Mouse (Mus musculus) adrenal gland, adult 18-20 months (tissue): ENCODE data around the gene Epha3. TPM values are rescaled to one million over a fixed set of nuclear protein-coding genes. Genes with fewer than 3 reads are reported as not detected.

Experiments
- DNase-seq, 2 experiments: peaks; one replicate each; pipeline ENCODE4 v3.0.0; 2021 to 2022; ENCODE audit warnings: low spot score in 2 of 2
- total RNA-seq, 2 experiments: library from RNA; stranded (reverse); gene quantifications; 1 replicate in 1 of 2; 2 replicates in 1 of 2; pipeline ENCODE4 v1.2.3; 2021

Gene Epha3
- total RNA-seq, 2 experiments from 2014 or later = 0.73 to 1.1 TPM

GRCm38 (mm10) chr16:63792084-63792483 is 71.9 kb downstream of the Epha3 start:
- DNase-seq = no peak

GRCm38 (mm10) chr16:63783544-63783943 is 80.4 kb downstream of the Epha3 start:
- DNase-seq = no peak

DNA sequence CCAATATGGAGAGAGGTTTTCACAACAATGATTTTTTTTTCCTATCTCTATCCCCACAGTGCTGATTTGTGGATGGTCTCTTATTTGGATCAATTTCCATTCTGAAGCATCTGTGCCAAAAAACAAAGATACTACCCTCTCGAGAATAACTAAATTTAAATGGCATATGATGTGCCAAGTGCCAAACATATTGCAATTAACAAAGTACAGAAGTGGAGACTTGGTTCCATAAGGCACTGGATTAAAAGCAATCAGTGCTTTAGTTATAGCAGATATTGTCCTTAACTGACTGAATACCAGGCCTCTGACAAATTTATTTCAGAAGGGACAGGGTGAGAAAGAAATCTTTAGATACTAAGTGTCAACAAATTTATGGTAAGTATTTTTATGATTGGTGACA is 81.9 kb downstream of the Epha3 start:
- no peak for DNase-seq

GRCm38 (mm10) chr16:63780151-63780550 is 83.8 kb downstream of the Epha3 start:
- DNase-seq = no peak

DNA sequence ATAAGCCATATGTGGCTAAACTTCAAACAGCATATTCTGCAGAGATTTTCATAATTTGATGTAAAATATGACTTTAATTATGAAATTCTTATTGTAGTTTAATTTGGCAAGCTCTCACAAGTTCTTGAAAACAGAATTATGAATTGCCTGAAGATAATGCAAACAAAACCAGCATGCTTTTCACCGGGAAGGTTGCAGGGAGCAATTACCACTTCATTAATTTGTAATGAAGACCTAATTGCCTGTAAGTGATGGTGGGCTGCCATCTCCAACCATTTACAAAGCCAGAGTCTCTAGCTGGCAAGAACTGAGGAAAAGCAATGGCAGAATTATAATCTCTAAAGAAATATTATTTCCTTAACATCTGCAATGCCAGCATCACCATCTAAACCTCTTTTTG is 86.2 kb downstream of the Epha3 start:
- no peak for DNase-seq

- DNase-seq = no peak
Observed at GRCm38 (mm10) chr16:63772566-63772965, 91.4 kb downstream of the Epha3 start.

DNA sequence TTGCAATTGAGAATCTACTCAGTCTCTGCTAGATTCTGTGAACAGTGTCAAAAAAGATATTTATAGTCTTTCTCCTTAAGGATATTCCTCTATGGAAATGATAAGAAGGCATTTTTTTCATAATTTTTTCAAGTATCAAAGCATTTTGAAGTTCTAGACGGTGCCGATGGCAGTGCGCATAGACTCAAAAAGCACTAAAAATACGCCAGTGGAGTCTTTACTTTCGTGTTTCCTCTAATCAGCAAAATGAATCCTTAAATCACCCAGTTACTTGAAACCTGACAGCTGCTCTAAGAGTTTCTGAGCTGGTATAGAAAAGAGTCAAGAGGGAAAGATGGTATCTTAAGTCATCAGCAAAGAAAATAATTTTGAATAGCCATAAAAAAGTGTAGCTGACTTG is 96.4 kb downstream of the Epha3 start:
- no peak for DNase-seq

DNA sequence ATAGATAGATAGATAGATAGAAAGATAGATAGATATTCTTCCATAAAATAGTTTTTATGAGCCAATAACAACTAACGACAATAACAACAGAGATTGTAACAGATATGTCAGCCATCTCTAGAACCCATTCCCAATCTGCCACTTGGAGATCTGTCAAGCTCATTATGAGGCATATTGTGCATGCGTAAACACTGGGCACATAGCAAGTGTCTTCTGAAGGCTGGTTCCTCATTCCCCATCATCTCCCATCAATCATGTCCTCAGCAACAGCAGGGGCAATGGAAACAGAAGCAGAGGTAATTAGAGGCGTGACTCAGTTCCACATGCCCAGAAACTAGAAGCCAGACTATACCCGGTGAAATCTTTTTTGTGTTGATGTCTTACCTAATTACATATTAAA is 102.8 kb downstream of the Epha3 start:
- no peak for DNase-seq

- no peak for DNase-seq
Observed at GRCm38 (mm10) chr16:63760112-63760511, 103.9 kb downstream of the Epha3 start.

- DNase-seq = no peak
Observed at GRCm38 (mm10) chr16:63753052-63753451, 110.9 kb downstream of the Epha3 start.

GRCm38 (mm10) chr16:63747817-63748216 is 116.2 kb downstream of the Epha3 start:
- no peak for DNase-seq

DNA sequence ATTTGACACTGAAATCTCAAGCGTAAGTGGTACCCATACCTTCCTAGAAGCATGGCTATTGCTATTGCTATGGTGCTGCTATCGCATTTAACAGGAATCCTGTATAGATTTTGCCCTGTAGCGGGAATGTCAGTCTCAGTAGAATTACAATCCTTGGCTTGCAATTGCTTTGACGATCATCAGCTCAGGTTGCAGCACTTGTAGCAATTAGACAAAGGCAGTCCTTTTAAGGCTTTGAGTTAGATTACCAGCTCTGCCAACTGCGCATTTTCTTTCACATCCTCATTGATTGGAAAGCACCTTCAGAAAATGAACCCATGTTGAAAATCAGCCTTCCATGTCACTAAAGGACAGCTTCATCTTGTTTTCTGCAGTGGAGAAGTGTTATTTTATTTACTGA is 118.5 kb downstream of the Epha3 start:
- no peak for DNase-seq

GRCm38 (mm10) chr16:63743208-63743854 is 120.6 kb downstream of the Epha3 start:
- no peak for DNase-seq

DNA sequence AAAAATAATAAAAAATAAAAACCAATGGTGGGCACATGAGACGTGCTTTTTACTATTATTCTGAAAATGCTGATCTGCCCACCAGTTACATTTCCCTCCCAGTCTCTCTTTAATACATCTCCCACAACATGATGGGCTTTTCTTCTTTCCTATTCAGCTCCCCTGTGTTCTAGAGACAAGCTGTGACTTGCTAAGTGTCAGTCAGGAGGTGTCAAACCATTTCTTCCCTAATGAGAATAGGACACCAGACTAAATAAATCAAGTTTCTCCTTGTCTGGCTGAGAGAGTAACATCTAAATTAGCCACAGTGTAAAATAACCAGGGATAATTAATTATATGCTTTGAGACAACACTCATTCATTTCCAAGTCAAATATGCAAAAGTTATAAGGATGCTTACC is 144.7 kb downstream of the Epha3 start:
- no peak for DNase-seq

GRCm38 (mm10) chr16:63717317-63717716 is 146.7 kb downstream of the Epha3 start:
- DNase-seq = no peak

GRCm38 (mm10) chr16:63706912-63707868 is 156.8 kb downstream of the Epha3 start:
- DNase-seq = no peak

- no peak for DNase-seq
Observed at GRCm38 (mm10) chr16:63689371-63689770, 174.6 kb downstream of the Epha3 start.

GRCm38 (mm10) chr16:63684211-63684610 is 179.8 kb downstream of the Epha3 start:
- DNase-seq = no peak

GRCm38 (mm10) chr16:63674426-63674825 is 189.5 kb downstream of the Epha3 start:
- DNase-seq = no peak

GRCm38 (mm10) chr16:63673236-63673840 is 190.6 kb downstream of the Epha3 start:
- no peak for DNase-seq

DNA sequence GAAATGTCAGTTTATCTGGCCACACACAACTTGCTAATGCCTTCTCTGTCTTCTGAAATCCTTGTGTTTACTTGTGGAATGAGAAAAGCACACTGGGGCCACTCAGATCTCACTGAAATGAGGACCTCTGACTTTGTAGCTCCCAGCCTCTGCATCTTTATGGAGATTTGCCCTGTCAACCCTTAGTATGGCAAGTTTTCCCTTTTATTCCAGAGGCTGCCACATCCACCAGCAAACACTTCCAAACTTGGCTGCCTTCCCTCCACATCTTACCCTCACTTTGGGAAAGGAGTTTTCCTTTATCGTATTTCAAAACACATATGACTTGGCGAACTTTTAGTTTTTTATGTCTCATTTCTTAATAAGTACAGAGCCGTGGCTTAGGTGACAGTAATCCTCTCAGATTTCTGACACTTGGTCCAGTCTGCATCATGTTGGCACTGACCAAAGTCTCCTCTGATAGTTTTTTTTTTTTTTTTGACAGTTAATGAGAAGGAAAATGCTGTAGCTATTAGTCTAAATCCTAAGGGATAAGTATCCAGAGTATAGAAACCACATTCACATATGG is 198.0 kb downstream of the Epha3 start:
- DNase-seq = no peak
